Mouse (Mus musculus) neural tube, embryonic 11.5 days (tissue): Measurements from ENCODE around the gene Hmgb1. TPM values are rescaled to one million over a fixed set of nuclear protein-coding genes. Genes with fewer than 3 reads are reported as not detected.

ENCODE experiments used
- ATAC-seq: fragments of 200-750 bp; cut with Nextera tagmentation; 2 replicates; pipeline ENCODE4 v1.8.0; 2017; ENCODE audit warnings: moderate number of reproducible peaks, mild to moderate bottlenecking, moderate TSS enrichment, moderate library complexity; ENCODE audit not compliant: insufficient read depth, low FRiP score, low TSS enrichment
- DNase-seq: peaks from one replicate; pipeline ENCODE4 v3.0.0-alpha.2; 2015; ENCODE audit warnings: low spot score
- H3K27ac ChIP-seq: fragments of 300-500 bp; sonication (generic); 2 replicates; pipeline ENCODE4 v1.5.1; 2014; ENCODE audit warnings: low read depth, mild to moderate bottlenecking, low read length
- H3K27me3 ChIP-seq: fragments of 300-500 bp; sonication (generic); 2 replicates; pipeline ENCODE4 v1.6.1; 2014; ENCODE audit warnings: mild to moderate bottlenecking, low read length, mixed read lengths; ENCODE audit not compliant: control insufficient read depth, insufficient read depth
- H3K36me3 ChIP-seq: fragments of 300-500 bp; sonication (generic); 2 replicates; pipeline ENCODE4 v1.6.1; 2014; ENCODE audit warnings: mild to moderate bottlenecking, low read length, moderate library complexity, mixed read lengths; ENCODE audit not compliant: control insufficient read depth, insufficient read depth
- H3K4me1 ChIP-seq: fragments of 300-500 bp; sonication (generic); 2 replicates; pipeline ENCODE4 v1.6.1; 2014; ENCODE audit warnings: low read length, mixed read lengths; ENCODE audit not compliant: control insufficient read depth, insufficient read depth
- H3K4me2 ChIP-seq: fragments of 300-500 bp; sonication (generic); 2 replicates; pipeline ENCODE4 v1.6.1; 2014; ENCODE audit warnings: low read depth, mild to moderate bottlenecking, moderate library complexity
- H3K4me3 ChIP-seq: fragments of 300-500 bp; sonication (generic); 2 replicates; pipeline ENCODE4 v1.5.1; 2014; ENCODE audit warnings: low read depth, low read length
- H3K9ac ChIP-seq: fragments of 300-500 bp; sonication (generic); 2 replicates; pipeline ENCODE4 v1.6.1; 2014; ENCODE audit warnings: mild to moderate bottlenecking, low read length
- H3K9me3 ChIP-seq: fragments of 300-500 bp; sonication (generic); 2 replicates; pipeline ENCODE4 v1.6.1; 2016; ENCODE audit warnings: low read length; ENCODE audit not compliant: control insufficient read depth
- WGBS: fragments of 180-500 bp; shearing (Covaris S2); extraction: QIAGEN DNeasy Blood & Tissue Kit; methylation state at CpG from one replicate; pipeline ENCODE4 v1.1.7; 2014; 5-methylcytosine and 5-hydroxymethylcytosine counted together
- polyA plus RNA-seq: library from polyadenylated mRNA; unstranded; fragments of >200 nt; fragmentation: Nextera tagmentation; extraction: Ambion mirVana; gene quantifications from 2 replicates; pipeline ENCODE4 v1.2.1, GENCODE M21; 2014

Gene Hmgb1
- polyA plus RNA-seq, 1 experiment from 2014 or later = 1,783 TPM

- WGBS = 51% methylated on average over 4 of the region's 4 CpGs
- Histone ChIP-seq H3K4me1 (peaks cover 7% of the 10 kb centered on the region; the same call in 1 of the 2 replicates), H3K9me3 (no peaks in the 10 kb centered on the region), H3K36me3 (no peaks in the 10 kb centered on the region), H3K27ac (no peak overlapping the region), H3K4me3 (no peak overlapping the region), H3K9ac (no peak overlapping the region), H3K27me3 (no peaks in the 10 kb centered on the region), H3K4me2 (no peak overlapping the region)
- DNase-seq (no peak), ATAC-seq (no peak)
These were observed 187.6 kb downstream of the Hmgb1 start for GRCm38 (mm10) chr5:148996709-148997037.

Other genes with a start within 250 kb of the Hmgb1 start
- gene Gm42791, start 189.3 kb downstream of the Hmgb1 start, polyA plus RNA-seq = 0.50 and 2.0 TPM in 2 replicates
- 73.3 and 78.6 TPM in 2 replicates for gene Uspl1, start 139 bp downstream of the Hmgb1 start, polyA plus RNA-seq
- 6.0 and 6.6 TPM in 2 replicates for gene Alox5ap, start 80.3 kb upstream of the Hmgb1 start, polyA plus RNA-seq
- 0.16 and 0.28 TPM in 2 replicates for gene Medag, start 227.3 kb upstream of the Hmgb1 start, polyA plus RNA-seq